Mouse (Mus musculus): ENCODE data around the gene Wfdc21.

The Wfdc21 gene

DNA sequence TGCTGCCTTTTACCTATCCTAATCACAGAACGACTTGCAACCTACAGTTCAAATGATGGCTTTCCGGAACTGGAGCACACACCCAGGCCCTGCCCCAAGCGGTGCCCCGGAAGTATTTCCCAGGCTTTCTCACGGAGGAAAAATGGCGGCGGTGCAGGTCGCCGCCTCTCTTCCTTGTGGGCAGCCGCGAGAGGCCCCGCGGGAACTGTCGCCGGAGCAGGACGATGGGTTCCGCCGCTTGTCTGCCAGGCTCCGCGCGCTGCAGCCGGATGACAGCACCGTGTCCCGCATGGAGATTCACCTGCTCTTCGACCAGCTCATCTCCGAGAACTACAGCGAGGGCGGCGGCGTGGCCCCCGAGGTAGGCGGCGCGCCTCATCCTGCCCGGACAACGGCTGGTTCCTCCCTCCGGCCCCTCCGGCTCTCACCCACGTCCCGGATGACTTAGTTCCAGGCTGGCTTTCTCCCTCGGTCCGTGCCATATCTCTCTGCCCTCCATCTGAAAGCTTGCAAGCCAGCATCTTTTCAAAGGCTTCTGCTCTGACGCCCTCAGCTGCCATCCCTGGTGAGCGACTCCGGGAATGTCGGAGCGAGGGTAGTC, 6.9 kb downstream of the Wfdc21 start, which contains the start of gene Heatr6:
Heatr6 (plus strand) TSS at position 116 of the 601 bp plus-strand sequence.
- peak; percentile 86 to 93 for DNase-seq (ENCODE audit: low spot score in 2 of 2)

DNA sequence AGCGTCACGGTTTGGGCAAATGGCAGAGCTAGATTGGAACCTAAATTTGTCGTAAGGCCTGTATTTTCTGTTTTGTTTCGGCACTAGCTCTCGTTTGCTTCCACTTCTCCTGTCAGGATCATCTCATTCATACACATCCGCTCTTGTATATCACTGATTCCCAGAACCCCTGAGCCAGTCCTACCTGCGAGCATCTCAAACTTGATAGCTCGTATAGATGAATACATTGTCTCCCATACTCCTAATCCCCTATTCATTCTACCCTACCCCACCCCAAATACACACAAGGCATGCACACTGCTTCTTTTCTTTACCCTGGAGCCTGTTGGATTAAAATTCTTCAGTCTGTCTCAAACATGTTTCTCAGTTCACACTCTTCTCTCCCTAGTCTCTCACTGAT, 7.5 kb downstream of the Wfdc21 start:
- DNase-seq (ENCODE audit: low spot score in 2 of 2): no peak

DNA sequence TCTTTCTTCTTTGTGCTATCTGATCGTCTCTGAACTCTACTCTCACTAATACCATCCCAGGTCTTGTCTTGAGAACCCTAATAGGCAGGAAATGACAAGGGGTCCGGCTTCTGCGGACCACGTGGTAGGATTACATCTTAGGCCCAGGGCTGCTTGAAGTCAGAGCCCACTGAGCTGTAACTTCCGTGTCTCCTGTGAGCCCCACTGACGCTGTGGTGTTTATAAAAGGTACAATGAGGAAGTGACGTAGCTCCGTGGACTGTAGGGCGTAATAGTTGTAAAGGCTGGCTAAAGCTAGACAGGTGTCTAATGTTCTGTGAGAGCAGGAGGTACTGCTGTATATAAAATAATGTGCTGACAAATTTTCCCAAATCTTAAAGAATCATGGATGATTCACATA, 20.6 kb downstream of the Wfdc21 start:
- no peak for DNase-seq (ENCODE audit: low spot score in 2 of 2)

DNA sequence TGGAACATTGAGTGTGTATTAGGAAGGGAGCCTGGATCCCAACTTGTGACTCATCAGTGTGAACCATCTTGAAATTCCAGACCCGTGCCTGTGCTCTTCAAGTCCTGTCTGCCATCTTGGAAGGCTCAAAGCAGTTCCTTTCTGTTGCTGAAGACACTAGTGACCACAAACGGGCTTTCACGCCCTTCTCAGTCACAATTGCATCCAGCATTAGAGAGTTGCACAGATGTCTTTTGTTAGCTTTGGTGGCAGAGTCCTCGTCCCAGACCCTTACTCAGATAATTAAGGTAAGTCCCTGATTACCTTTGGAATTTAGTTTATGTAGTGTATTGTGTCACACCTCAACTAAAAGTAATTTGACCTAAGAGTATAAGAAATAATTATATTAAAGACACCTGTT, 22.2 kb downstream of the Wfdc21 start:
- DNase-seq (ENCODE audit: low spot score in 2 of 2): no peak

DNA sequence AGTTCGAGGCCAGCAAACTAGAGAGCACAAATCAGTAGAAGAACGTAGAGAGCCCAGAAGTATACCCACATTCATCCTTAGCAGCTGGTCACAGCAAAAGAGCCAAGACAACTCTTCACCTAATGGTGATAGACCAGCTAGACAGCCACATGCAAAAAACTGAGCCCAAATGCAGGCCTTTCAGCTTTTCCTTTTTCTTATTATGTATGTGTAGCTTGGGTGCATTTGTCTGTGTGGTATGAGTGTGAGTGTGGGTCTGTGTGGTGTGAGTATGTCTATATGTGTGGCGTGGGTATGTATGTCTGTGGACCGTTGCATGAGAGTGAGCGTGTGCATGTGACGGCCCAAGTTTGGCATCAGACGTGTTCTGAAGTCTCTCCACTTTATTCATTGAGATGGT, 24.3 kb downstream of the Wfdc21 start:
- DNase-seq (ENCODE audit: low spot score in 2 of 2): no peak

DNA sequence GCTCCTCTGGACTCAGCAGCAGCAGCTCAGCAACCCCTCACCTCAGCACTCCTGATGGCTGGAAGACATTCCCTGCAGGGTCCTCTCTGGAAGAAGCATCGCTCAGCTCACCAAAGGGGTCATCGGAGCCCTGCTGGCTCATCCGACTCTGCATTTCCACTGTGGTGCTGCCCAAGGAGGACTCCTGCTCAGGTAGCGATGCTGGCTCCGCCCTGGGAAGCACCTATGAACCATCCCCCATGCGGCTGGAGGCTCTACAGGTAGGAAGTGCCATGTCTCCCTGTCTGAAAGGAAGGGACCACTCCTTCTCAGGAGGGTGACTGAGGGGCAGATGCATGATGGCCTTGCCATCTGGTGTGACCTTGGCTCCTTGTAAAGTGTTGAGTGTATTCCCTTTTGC, 25.6 kb downstream of the Wfdc21 start:
- DNase-seq (ENCODE audit: low spot score in 2 of 2): no peak

DNA sequence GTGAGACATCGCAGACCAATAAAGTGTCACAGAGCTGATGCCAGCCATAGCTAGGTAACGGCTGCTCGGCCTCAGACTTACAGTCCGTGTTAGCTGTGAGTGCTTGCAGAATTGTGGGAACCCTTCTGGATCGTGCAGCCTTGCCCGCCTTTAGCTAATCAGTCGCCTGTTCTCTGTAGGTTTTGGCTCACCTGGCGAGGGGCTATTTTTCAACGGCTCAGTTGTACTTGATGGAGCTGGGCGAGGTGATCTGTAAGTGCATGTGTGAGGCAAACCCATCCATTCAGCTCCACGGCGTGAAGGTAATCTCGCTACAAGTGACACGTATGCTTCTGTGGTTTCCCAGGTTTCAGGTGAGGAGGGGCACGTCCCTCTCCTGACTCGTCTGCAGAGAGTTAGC, 27.0 kb downstream of the Wfdc21 start:
- DNase-seq (ENCODE audit: low spot score in 2 of 2): no peak

DNA sequence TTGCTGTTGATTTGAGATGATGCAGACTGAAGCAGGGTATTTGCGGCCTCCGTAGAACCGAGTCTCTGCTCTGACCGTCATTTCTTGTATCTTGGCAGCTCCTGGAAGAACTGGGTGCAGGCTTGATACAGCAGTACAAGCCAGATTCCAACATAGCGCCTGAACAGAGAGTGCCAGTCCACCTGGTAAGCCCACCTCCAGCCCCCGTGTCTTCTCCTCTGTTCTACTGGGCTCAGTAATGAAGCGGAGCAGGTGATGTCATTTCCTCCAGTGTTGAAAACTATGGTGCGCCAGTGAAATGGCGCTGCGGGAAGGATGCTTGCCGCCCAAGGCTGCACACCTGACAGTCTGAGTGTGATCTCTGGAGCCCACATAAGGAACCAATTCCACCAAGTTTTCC, 27.6 kb downstream of the Wfdc21 start:
- DNase-seq (ENCODE audit: low spot score in 2 of 2): no peak

DNA sequence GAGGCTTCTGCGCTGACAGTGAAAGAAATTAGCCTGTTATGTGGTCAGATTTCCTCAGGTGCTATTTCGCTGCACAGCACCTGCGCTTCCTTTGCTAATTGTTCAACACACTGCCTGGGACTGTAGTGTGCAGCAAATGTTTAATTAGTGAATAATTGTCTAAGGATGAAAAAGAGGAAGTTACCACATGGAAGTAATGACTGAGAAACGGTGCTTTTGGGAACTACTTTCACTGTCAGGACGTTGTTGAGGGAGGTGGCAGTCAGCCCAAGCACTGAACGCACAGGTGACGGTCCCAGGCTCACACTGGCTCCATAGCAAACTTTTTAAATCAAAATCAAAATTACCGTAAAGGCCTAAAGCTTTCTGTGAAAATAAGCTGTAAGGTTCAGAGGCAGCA, 30.1 kb downstream of the Wfdc21 start:
- DNase-seq (ENCODE audit: low spot score in 2 of 2): no peak

DNA sequence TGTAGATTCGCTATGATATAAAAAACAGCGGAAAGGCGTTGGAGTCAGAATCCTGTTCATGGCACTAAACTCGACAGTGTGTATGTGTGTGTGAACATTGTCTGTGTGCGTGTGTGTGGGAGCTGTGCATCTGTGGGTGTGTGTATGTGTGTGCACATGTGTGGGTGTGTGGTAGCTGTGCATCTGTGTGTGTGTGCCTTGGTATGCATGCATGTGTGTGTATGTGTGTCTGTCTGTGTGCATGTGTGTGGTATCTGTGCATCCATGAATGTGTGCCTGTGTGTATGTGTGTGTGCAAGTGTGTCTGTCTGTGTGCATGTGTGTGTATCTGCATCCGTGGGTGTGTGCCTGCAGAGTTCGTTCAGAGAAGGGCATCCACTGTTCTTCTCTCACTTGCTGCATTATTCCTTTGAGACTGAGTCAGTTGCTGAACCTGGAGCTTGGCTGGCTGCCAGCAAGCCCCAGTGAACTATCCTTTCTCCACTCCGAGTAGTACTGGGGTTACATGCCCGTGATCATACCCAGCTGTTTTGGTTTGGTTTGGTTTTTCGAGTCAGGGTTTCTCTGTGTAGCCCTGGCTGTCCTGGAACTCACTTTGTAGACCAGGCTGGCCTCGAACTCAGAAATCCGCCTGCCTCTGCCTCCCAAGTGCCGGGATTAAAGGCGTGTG, 37.3 kb downstream of the Wfdc21 start:
- no peak for DNase-seq (ENCODE audit: low spot score in 2 of 2)

DNA sequence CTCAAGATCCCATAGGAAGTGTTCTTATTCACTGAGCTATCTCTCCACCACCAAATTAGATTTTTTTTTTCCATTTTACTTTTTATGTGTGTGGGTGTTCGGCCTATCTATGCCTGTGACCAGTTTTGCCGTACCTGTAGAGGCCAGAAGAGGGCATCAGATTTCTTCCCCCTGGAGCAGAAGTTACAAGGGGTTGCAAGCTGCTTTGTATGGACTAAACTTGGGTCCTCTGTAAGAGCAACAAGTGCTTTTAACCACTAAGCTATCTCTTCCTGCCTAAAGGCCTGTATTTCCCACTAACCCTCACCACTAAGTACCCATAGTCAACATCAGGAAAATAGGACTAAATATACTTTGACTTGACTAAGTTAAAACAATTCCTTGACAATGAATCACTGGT, 37.9 kb downstream of the Wfdc21 start:
- no peak for DNase-seq (ENCODE audit: low spot score in 2 of 2)

DNA sequence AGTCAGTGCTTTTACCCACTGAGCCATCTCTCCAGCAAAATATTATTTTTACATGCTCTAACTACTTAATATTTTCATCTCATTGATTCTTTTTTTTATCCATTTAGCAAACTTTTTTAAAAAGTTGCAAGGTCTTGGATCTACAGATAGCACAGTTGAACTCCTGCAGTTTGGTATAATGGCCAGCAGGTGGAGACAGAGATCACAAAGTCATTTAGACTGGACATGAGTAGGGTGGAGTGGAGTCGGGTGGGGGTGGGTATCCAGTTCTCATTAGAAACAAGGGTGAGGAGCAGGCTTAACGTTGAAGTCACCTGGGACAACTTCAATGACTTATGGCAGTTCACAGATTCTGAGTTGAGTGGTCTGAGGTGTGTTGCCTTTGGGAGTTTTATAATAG, 38.6 kb downstream of the Wfdc21 start:
- no peak for DNase-seq (ENCODE audit: low spot score in 2 of 2)

DNA sequence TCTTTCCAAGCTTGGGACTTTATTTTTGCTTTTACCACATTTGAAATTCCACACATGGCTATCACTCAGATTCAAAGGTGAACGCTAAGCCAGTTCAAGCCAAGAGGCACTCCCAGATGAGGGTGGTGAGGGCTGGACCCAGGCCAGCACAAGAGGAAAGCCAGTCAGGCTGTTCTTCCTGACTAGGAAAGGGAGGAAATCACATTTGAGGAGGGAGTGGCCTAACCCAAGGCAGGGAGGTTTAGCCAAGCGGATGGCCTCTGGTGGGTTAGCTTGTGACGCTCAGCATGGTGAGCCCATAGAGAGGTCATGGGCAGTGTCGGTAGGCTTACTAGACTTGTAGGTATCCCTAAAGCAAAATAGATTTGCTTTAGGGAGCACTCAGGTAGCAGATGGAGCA, 40.1 kb downstream of the Wfdc21 start:
- no peak for DNase-seq (ENCODE audit: low spot score in 2 of 2)

DNA sequence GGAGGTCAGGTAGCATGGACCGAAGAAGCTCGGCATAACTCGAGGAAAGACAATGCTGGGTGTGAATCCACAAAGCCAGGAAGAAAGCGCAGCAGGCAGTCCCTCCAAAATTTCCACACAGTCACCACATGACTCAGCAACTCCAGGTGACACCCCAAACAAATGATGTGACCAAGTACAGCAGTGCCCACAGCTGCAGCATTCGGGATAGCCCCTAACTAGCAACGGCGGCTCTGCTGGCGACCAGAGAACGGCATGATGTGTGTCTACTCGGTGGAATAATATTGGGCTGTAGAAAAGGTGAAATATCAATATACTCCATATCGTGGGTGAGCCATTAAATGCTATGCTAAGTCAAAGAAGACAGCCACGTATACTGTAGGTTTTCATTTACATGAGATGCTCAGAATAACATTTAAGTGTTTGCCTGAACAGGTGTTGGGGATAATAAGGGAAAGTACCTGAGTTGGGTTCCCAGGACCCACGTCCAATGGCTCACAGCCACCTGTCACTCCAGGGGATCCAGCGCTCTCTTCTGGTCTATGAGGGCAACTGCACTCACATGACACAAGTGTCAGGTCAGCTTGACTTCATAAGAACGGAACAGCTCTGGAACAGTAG, 40.8 kb downstream of the Wfdc21 start:
- DNase-seq (ENCODE audit: low spot score in 2 of 2): no peak

DNA sequence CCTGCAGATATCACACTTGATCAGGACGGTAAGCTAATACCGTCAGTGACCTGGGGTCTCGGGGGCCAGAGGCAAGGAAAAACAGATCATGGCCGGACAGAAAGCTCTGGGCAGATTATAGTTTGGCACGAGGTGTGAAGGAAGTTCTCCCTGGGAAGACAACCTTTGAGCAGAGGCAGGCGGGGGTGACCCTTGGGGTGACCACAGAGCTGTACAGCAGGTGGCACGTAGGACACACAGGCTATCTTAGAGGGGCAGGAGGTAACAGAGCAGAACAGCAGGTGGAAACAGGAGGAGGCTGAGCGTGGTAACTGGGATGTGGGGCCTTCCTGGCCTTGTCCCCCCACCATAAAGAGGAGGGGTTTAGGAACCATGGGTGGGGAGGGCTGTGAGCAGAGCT, 41.6 kb downstream of the Wfdc21 start:
- DNase-seq (ENCODE audit: low spot score in 2 of 2): no peak

DNA sequence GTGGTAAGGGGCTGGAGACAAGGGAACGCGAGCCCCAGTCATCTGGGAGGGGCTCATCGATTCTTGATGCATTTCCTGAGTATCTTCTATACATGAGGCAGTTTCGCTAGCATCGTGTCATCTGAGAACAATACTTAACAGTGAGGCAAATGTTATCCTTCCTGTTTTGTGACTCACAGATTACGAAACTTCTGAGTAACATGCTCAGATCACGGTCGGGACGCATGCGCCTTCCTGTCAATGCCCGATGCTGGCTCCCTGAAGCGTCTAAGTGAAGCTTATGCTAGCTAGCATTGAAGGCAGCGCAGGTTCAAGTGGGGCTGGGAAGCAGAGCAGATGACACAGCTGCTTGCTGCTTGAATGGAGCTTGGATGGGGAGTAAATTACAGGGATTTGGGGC, 42.5 kb downstream of the Wfdc21 start:
- DNase-seq (ENCODE audit: low spot score in 2 of 2): no peak

DNA sequence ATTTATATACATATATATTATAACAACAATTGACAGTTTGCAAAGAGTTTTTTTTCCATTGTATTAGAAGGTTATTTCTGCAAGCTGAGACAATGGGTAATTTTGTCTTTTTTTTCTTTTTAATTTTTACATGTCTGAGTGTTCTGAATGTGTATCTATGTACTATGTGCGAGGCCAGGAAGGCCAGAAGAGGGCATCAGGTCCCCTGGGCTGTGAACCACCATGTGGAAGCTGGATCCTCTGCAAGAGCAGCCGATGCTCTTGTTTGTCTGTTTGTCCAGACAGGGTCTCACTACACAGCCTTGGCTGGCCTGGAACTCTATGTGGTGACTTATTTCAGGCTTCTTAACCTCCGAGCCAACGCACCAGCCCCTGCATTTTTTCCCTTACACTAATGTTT, 44.4 kb downstream of the Wfdc21 start:
- DNase-seq (ENCODE audit: low spot score in 2 of 2): no peak

DNA sequence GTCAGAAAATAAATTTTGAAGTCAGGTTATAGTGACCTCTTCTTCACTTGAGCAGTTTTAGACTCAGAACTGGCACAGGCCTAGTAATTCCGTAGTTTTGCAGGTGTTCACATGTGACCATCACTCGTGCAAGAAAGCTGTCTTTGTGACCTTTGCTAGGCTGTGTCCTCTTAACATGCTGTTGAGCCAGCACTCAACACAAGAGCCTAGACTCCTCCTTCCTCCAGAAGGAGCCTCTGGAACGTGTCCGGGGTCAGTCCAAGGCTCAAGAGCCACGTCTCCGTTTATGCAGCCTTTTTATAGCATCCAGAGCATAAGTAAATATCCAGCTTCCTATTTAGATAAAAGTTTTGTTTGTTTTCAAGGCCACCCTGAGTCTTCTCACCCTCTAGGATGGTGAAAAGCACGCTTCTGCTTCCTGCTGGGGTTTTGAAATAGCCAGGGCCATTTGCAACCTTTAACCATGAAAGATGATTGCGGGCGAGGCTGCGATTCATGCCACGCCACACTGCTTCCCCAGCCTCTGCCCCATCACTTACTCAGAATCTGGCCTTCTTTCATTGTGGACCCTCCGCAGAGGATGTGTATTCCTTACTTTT, 45.7 kb downstream of the Wfdc21 start:
- no peak for DNase-seq (ENCODE audit: low spot score in 2 of 2)

DNA sequence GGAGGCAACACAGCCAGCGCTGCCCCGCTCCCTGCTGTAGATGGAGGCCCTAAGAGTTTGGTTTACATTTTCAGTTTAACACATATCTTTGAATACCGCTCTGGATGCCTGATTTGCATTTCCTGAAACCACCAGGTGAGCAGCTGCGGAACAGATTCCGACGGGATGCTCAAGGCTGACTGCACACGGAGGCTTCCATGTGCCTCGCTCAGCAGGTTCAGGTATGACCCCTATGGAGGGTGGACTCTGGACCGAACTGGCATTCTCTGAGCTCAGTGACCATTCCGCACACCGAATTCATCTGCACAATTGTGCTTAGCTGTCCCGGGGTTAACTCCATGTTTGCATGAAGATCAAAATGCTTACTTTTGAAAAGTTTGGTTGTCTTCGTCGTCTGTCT, 46.5 kb downstream of the Wfdc21 start:
- DNase-seq (ENCODE audit: low spot score in 2 of 2): no peak

DNA sequence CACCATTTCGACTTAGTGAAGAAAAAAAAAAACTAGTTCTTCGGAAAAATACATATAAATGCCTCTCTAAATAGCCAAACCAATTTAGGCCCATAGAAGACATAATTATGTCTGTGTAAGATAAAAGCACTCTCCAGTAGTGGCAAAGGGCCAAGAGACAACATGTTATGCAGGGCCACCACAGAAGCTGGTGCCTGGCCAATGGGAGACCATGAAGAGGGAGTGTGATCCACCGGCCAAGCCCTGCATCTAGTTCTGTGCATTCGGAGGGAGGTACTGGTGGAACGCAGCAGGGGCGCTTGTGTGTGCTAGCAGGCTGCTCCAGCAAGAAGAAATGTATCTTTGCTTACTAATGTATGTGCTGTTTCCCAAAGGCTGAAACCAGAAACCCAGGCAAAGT, 49.4 kb downstream of the Wfdc21 start:
- no peak for DNase-seq (ENCODE audit: low spot score in 2 of 2)

DNA sequence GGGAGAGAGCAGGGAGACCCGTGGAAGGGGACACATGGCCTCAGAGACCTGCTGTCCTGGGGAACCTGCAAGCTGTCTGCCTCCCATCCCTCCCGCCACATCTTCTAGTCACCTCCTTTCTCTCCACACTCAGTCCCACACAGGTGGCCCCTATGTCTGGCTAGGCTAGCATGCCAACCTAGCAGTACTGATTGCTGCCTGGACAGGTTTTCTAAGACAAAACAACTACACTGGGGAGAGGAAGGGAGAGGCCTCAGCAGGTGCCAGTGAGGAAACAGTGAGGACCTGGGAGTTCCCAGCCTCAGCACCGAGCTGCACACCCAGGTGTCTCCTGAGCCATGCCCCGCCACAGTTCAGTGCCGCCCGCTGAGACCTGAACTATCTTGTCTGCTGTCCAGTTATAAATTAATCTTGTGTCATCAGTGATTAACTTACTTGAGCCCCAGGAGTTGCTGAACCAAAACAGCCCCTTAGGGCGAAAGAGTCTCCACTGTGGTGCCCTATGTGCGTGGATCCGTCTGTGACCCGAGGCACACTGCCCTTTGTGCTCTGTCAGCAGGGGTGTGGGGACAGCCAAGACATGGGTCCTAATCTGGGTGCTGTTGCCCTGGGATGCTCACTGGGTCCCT, 50.4 kb downstream of the Wfdc21 start:
- no peak for DNase-seq (ENCODE audit: low spot score in 2 of 2)

DNA sequence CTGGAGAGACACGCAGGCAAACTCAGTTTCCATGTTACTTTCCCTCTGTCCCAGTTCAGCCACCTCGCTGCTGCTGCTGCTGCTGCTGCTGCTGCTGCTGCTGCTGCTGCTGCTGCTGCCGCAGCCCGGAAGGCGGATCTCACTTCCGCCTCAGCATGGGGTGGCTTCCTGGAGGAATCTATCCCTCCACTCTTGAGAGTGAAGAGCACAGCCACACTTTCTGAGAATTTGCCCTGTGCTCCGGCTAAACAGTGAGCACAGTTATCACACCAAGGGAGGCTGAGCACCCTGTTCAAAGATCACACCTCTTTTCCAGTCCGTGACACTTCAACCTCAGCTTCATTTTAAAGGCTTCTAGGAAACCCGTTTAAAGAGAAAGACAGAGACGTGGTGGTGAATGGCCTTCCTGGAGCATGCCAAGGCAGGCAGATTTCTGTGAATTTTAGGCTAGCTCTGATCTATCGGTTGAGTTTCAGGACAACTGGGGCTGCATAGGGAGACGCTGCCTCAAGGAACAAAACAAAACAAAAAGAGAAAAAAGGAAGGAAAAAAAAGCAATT, 53.2 kb downstream of the Wfdc21 start:
- no peak for DNase-seq (ENCODE audit: low spot score in 2 of 2)
